Mouse (Mus musculus) kidney, postnatal 25 days (tissue): ENCODE measurements at regions not wholly inside any gene's neighbourhood (a gene's known extent, or its start where the extent isn't known, plus 50 kb on each side); places are given as distances from the start of the nearest gene placed in this dataset.
A peak's percentile ranks its signal among the peaks of the same experiment; 100 is the strongest.

Experiments
- DNase-seq, 2 experiments: peaks; one replicate each; pipeline ENCODE4 v3.0.0; 2021; ENCODE audit warnings: mixed read lengths in 2 of 2

GRCm38 (mm10) chr11:90783537-90783936 is 95.4 kb upstream of the Tom1l1 start:
- DNase-seq, result no peak

GRCm38 (mm10) chr11:90782975-90783374 is 94.8 kb upstream of the Tom1l1 start:
- DNase-seq, result peak in 1 of 2 experiments; percentile 54

GRCm38 (mm10) chr11:90775752-90776151 is 87.6 kb upstream of the Tom1l1 start:
- DNase-seq, result no peak

GRCm38 (mm10) chr11:90755981-90756380 is 67.8 kb upstream of the Tom1l1 start:
- no peak for DNase-seq

GRCm38 (mm10) chr11:90748448-90748847 is 60.3 kb upstream of the Tom1l1 start:
- no peak for DNase-seq

- DNase-seq, result no peak
These were observed 53.9 kb upstream of the Tom1l1 start for GRCm38 (mm10) chr11:90741952-90742617.

- DNase-seq, result peak; percentile 38 to 89
These were observed 51.3 kb upstream of the Tom1l1 start for GRCm38 (mm10) chr11:90739501-90739900.

GRCm38 (mm10) chr11:90738741-90739140 is 50.6 kb upstream of the Tom1l1 start:
- DNase-seq, result no peak
